Mouse (Mus musculus): ENCODE data around the gene Klk7. TPM values are rescaled to one million over a fixed set of nuclear protein-coding genes. Genes with fewer than 3 reads are reported as not detected.

Klk7 gene
- polyA plus RNA-seq, 1 experiment, result 0.08 TPM

- no peak for DNase-seq (ENCODE audit: low read depth)
- TF ChIP-seq POLR2A (IDR thresholded peaks at IDR 0.05; ENCODE audit: borderline replicate concordance, extremely low read depth, insufficient read depth, insufficient read length, poor library complexity, severe bottlenecking), result no peak
- TF ChIP-seq CTCF (IDR thresholded peaks at IDR 0.05; ENCODE audit: borderline replicate concordance, extremely low read depth, insufficient read depth, insufficient read length), result no peak
Observed at GRCm38 (mm10) chr7:43778176-43778970, 32.7 kb upstream of the Klk7 start.

GRCm38 (mm10) chr7:43780241-43780640 lies 30.9 kb upstream of the Klk7 start:
- no peak for DNase-seq (ENCODE audit: low read depth)
- TF ChIP-seq POLR2A (IDR thresholded peaks at IDR 0.05; ENCODE audit: borderline replicate concordance, extremely low read depth, insufficient read depth, insufficient read length, poor library complexity, severe bottlenecking) (no peak), CTCF (IDR thresholded peaks at IDR 0.05; ENCODE audit: borderline replicate concordance, extremely low read depth, insufficient read depth, insufficient read length) (no peak)

GRCm38 (mm10) chr7:43780746-43781145 lies 30.3 kb upstream of the Klk7 start, which contains the start of gene Klk10:
Gene Klk10, plus strand, starts transcription at chr7:43781035.
- TF ChIP-seq CTCF (IDR thresholded peaks at IDR 0.05; ENCODE audit: borderline replicate concordance, extremely low read depth, insufficient read depth, insufficient read length) (no peak), POLR2A (IDR thresholded peaks at IDR 0.05; ENCODE audit: borderline replicate concordance, extremely low read depth, insufficient read depth, insufficient read length, poor library complexity, severe bottlenecking) (no peak)
- DNase-seq (ENCODE audit: low read depth), result no peak

- no peak for TF ChIP-seq CTCF (IDR thresholded peaks at IDR 0.05; ENCODE audit: borderline replicate concordance, extremely low read depth, insufficient read depth, insufficient read length)
- TF ChIP-seq POLR2A (IDR thresholded peaks at IDR 0.05; ENCODE audit: borderline replicate concordance, extremely low read depth, insufficient read depth, insufficient read length, poor library complexity, severe bottlenecking), result no peak
- DNase-seq (ENCODE audit: low read depth), result no peak
Observed at GRCm38 (mm10) chr7:43781541-43781940, 29.6 kb upstream of the Klk7 start.

- peak; percentile 75 for DNase-seq (ENCODE audit: low read depth)
- no peak for TF ChIP-seq POLR2A (IDR thresholded peaks at IDR 0.05; ENCODE audit: borderline replicate concordance, extremely low read depth, insufficient read depth, insufficient read length, poor library complexity, severe bottlenecking)
- peak; percentile 91 for TF ChIP-seq CTCF (IDR thresholded peaks at IDR 0.05; ENCODE audit: borderline replicate concordance, extremely low read depth, insufficient read depth, insufficient read length)
Observed at GRCm38 (mm10) chr7:43782275-43783265, 28.5 kb upstream of the Klk7 start.

- 0 out of 2 replicates have a peak, but pooled peaks have one; percentile 11 for TF ChIP-seq CTCF (IDR thresholded peaks at IDR 0.05; ENCODE audit: borderline replicate concordance, extremely low read depth, insufficient read depth, insufficient read length)
- no peak for TF ChIP-seq POLR2A (IDR thresholded peaks at IDR 0.05; ENCODE audit: borderline replicate concordance, extremely low read depth, insufficient read depth, insufficient read length, poor library complexity, severe bottlenecking)
- DNase-seq (ENCODE audit: low read depth), result peak; percentile 29
Observed at GRCm38 (mm10) chr7:43785286-43785685, 25.8 kb upstream of the Klk7 start.

GRCm38 (mm10) chr7:43788096-43788495 lies 23.0 kb upstream of the Klk7 start:
- no peak for TF ChIP-seq POLR2A (IDR thresholded peaks at IDR 0.05; ENCODE audit: borderline replicate concordance, extremely low read depth, insufficient read depth, insufficient read length, poor library complexity, severe bottlenecking)
- TF ChIP-seq CTCF (IDR thresholded peaks at IDR 0.05; ENCODE audit: borderline replicate concordance, extremely low read depth, insufficient read depth, insufficient read length), result no peak
- DNase-seq (ENCODE audit: low read depth), result no peak

GRCm38 (mm10) chr7:43789295-43789694 lies 21.8 kb upstream of the Klk7 start:
- DNase-seq (ENCODE audit: low read depth), result no peak
- TF ChIP-seq CTCF (IDR thresholded peaks at IDR 0.05; ENCODE audit: borderline replicate concordance, extremely low read depth, insufficient read depth, insufficient read length) (no peak), POLR2A (IDR thresholded peaks at IDR 0.05; ENCODE audit: borderline replicate concordance, extremely low read depth, insufficient read depth, insufficient read length, poor library complexity, severe bottlenecking) (no peak)

- no peak for TF ChIP-seq CTCF (IDR thresholded peaks at IDR 0.05; ENCODE audit: borderline replicate concordance, extremely low read depth, insufficient read depth, insufficient read length)
- TF ChIP-seq POLR2A (IDR thresholded peaks at IDR 0.05; ENCODE audit: borderline replicate concordance, extremely low read depth, insufficient read depth, insufficient read length, poor library complexity, severe bottlenecking), result no peak
- DNase-seq (ENCODE audit: low read depth), result no peak
Observed at GRCm38 (mm10) chr7:43791591-43791990, 19.5 kb upstream of the Klk7 start, which contains the start of gene Klk9. Gene Klk9, plus strand, starts transcription at chr7:43791891.

- TF ChIP-seq CTCF (IDR thresholded peaks at IDR 0.05; ENCODE audit: borderline replicate concordance, extremely low read depth, insufficient read depth, insufficient read length) (no peak), POLR2A (IDR thresholded peaks at IDR 0.05; ENCODE audit: borderline replicate concordance, extremely low read depth, insufficient read depth, insufficient read length, poor library complexity, severe bottlenecking) (no peak)
- DNase-seq (ENCODE audit: low read depth), result peak; percentile 2
Observed at GRCm38 (mm10) chr7:43796355-43796754, 14.7 kb upstream of the Klk7 start.

DNA sequence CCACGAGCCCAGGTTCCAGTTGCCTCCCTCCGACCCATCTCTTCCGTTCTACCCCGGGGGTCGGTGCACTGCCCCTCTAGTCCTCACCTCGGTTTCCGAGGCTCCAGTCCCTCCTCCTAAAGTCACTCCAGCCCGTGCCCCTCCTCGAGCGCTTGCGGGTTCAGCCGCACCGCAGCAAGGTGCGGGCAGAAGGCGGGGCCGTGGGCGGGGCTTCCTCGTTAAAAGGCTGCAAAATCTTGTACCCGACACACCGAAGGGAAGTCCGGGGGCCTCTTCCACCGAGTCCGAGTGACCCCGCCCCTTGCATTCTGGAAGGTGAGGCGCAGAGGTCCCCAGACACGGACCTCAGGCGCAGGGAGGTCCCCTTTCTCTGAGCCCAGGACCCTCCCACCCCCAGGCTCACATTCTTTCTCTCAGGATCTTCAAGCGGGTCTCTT lies 13.7 kb upstream of the Klk7 start, which contains the start of gene Klk8:
Gene Klk8 (plus strand): TSS at position 245 of the 437 bp plus-strand sequence.
- DNase-seq (ENCODE audit: low read depth), result peak; percentile 15

More for the DNA sequence above, 13.7 kb upstream of the Klk7 start, which contains the start of gene Klk8:
- TF ChIP-seq CTCF (IDR thresholded peaks at IDR 0.05; ENCODE audit: borderline replicate concordance, extremely low read depth, insufficient read depth, insufficient read length) (no peak), POLR2A (IDR thresholded peaks at IDR 0.05; ENCODE audit: borderline replicate concordance, extremely low read depth, insufficient read depth, insufficient read length, poor library complexity, severe bottlenecking) (no peak)
